Mouse (Mus musculus): ENCODE data around the gene Lhx2. TPM values are rescaled to one million over a fixed set of nuclear protein-coding genes. Genes with fewer than 3 reads are reported as not detected.

The Lhx2 gene
- total RNA-seq, 1 experiment from 2014 or later = not detected

GRCm38 (mm10) chr2:38344727-38345126 is 5.6 kb downstream of the Lhx2 start:
- no peak for ATAC-seq (replicated peaks; ENCODE audit: insufficient number of reproducible peaks, low FRiP score, low TSS enrichment, poor library complexity, severe bottlenecking)

- ATAC-seq (replicated peaks; ENCODE audit: insufficient number of reproducible peaks, low FRiP score, low TSS enrichment, poor library complexity, severe bottlenecking) = no peak
Observed at GRCm38 (mm10) chr2:38346417-38346816, 7.3 kb downstream of the Lhx2 start.

GRCm38 (mm10) chr2:38346881-38347764 is 8.0 kb downstream of the Lhx2 start:
- ATAC-seq (replicated peaks; ENCODE audit: insufficient number of reproducible peaks, low FRiP score, low TSS enrichment, poor library complexity, severe bottlenecking) = no peak

GRCm38 (mm10) chr2:38347811-38348551 is 8.9 kb downstream of the Lhx2 start:
- no peak for ATAC-seq (replicated peaks; ENCODE audit: insufficient number of reproducible peaks, low FRiP score, low TSS enrichment, poor library complexity, severe bottlenecking)

- no peak for ATAC-seq (replicated peaks; ENCODE audit: insufficient number of reproducible peaks, low FRiP score, low TSS enrichment, poor library complexity, severe bottlenecking)
Observed at GRCm38 (mm10) chr2:38348660-38349420, 9.8 kb downstream of the Lhx2 start.

GRCm38 (mm10) chr2:38349447-38350350 is 10.6 kb downstream of the Lhx2 start:
- no peak for ATAC-seq (replicated peaks; ENCODE audit: insufficient number of reproducible peaks, low FRiP score, low TSS enrichment, poor library complexity, severe bottlenecking)

GRCm38 (mm10) chr2:38350386-38350785 is 11.3 kb downstream of the Lhx2 start:
- ATAC-seq (replicated peaks; ENCODE audit: insufficient number of reproducible peaks, low FRiP score, low TSS enrichment, poor library complexity, severe bottlenecking) = no peak

- no peak for ATAC-seq (replicated peaks; ENCODE audit: insufficient number of reproducible peaks, low FRiP score, low TSS enrichment, poor library complexity, severe bottlenecking)
Observed at GRCm38 (mm10) chr2:38350796-38351195, 11.7 kb downstream of the Lhx2 start.

- no peak for ATAC-seq (replicated peaks; ENCODE audit: insufficient number of reproducible peaks, low FRiP score, low TSS enrichment, poor library complexity, severe bottlenecking)
Observed at GRCm38 (mm10) chr2:38351641-38352320, 12.7 kb downstream of the Lhx2 start.

- no peak for ATAC-seq (replicated peaks; ENCODE audit: insufficient number of reproducible peaks, low FRiP score, low TSS enrichment, poor library complexity, severe bottlenecking)
Observed at GRCm38 (mm10) chr2:38352321-38353007, 13.4 kb downstream of the Lhx2 start.

GRCm38 (mm10) chr2:38353008-38353379 is 13.9 kb downstream of the Lhx2 start:
- no peak for ATAC-seq (replicated peaks; ENCODE audit: insufficient number of reproducible peaks, low FRiP score, low TSS enrichment, poor library complexity, severe bottlenecking)

GRCm38 (mm10) chr2:38353664-38354063 is 14.6 kb downstream of the Lhx2 start:
- ATAC-seq (replicated peaks; ENCODE audit: insufficient number of reproducible peaks, low FRiP score, low TSS enrichment, poor library complexity, severe bottlenecking) = no peak

- no peak for ATAC-seq (replicated peaks; ENCODE audit: insufficient number of reproducible peaks, low FRiP score, low TSS enrichment, poor library complexity, severe bottlenecking)
Observed at GRCm38 (mm10) chr2:38354179-38354716, 15.2 kb downstream of the Lhx2 start.

GRCm38 (mm10) chr2:38354717-38355510 is 15.8 kb downstream of the Lhx2 start:
- no peak for ATAC-seq (replicated peaks; ENCODE audit: insufficient number of reproducible peaks, low FRiP score, low TSS enrichment, poor library complexity, severe bottlenecking)

GRCm38 (mm10) chr2:38355731-38356427 is 16.8 kb downstream of the Lhx2 start:
- ATAC-seq (replicated peaks; ENCODE audit: insufficient number of reproducible peaks, low FRiP score, low TSS enrichment, poor library complexity, severe bottlenecking) = no peak

All from monocyte, adult 5-6 weeks (primary cell).